Mouse (Mus musculus) liver, adult 2 months (tissue): ENCODE data around the gene Rdh9.

ENCODE experiments used
- CTCF ChIP-seq: fragments of 200-500 bp; IDR thresholded peaks from 2 replicates; pipeline ENCODE4 v1.5.1; 2011; ENCODE audit warnings: low read depth, low read length, control low read depth
- POLR2A ChIP-seq: fragments of 200-500 bp; IDR thresholded peaks from 2 replicates; pipeline ENCODE4 v1.6.1; 2011; ENCODE audit warnings: low read length, control low read depth; ENCODE audit not compliant: insufficient read depth; ENCODE audit errors: extremely low read depth

DNA sequence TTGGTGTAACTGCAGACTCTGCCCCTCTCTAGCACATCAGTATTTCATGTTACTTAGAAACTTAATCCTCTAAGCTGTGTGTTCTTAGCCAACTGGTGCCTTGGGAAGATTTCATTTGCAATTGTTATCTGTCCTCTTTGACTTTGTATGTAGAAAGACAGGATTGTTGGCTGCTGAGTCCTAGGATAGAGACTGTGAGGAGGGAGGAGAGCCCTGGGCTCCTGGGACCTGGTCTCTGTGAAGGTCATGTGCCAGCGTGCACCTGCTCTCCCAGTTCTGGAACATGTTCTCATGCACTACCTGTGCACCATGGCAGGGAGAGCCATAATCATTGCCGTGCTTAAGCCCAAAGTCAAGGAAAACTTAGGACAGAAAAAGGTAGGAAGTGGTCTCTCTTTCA, 25.4 kb downstream of the Rdh9 start:
- TF ChIP-seq POLR2A (no peak), CTCF (no peak)
